Mouse (Mus musculus): Measurements from ENCODE around the gene Dscaml1. TPM values are rescaled to one million over a fixed set of nuclear protein-coding genes. Genes with fewer than 3 reads are reported as not detected.

Gene Dscaml1
- polyA plus RNA-seq, 1 experiment = 0.62 TPM

DNA sequence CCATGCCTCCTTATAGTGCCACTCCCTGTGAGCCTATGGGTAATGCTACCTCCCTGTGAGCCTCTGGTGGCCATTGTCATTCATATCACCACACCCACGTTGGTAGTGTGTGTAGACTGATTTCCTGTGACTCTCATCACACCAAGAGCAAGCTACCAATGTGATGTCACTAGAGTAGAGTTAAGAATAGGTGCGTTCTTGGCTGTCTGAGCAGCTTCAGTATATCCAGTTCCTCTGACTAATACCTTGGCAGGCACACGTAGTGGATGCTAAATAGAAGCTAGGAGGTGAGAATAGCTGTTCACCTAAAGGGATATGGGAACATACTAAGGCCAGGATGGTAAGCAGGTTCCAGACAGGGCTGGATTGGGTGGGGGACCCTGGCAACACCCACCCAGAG, 143.3 kb downstream of the Dscaml1 start:
- Histone ChIP-seq H3K36me3 (ENCODE audit: control insufficient read depth, insufficient read depth, low read length) (no peaks in the 10 kb centered on the region), H3K4me1 (ENCODE audit: control insufficient read depth, insufficient read depth, insufficient read length, low read length) (no peaks in the 10 kb centered on the region), H3K27ac (ENCODE audit: insufficient read depth, low read depth, low read length) (no peak overlapping the region), H3K4me3 (ENCODE audit: low read depth, low read length) (no peak overlapping the region), H3K27me3 (ENCODE audit: control insufficient read depth, insufficient read depth, low read length) (no peaks in the 10 kb centered on the region)
- no peak for TF ChIP-seq CTCF (IDR thresholded peaks at IDR 0.05; ENCODE audit: extremely low read depth, insufficient read length, insufficient replicate concordance, low read depth, low read length)
- WGBS = 63% methylated on average over 3 of the region's 3 CpGs

DNA sequence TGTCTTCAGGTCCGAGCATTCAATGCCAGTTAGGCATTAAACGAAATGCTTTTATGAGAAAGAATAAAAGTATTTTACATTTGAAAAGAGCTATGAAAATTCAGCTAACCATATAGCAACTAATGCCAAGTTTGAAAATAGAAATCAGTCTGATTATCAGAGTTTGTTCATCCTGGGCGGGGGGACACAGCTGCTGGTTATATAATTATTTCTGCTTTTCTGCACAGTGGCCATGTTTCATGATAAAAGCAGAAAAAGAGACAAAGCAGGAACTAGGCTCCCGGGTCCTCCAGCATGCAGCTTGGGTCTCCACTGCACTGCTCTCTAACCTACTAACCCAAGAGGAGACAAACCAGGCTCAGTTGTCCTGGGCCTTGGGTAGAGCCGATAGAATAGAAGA, 143.9 kb downstream of the Dscaml1 start:
- TF ChIP-seq POLR2A (IDR thresholded peaks at IDR 0.05; ENCODE audit: low read depth, low read length) (no peak), CTCF (IDR thresholded peaks at IDR 0.05; ENCODE audit: extremely low read depth, insufficient read length, insufficient replicate concordance, low read depth, low read length) (no peak)
- Histone ChIP-seq H3K27ac (ENCODE audit: insufficient read depth, low read depth, low read length) (no peak overlapping the region), H3K27me3 (ENCODE audit: control insufficient read depth, insufficient read depth, low read length) (no peaks in the 10 kb centered on the region), H3K36me3 (ENCODE audit: control insufficient read depth, insufficient read depth, low read length) (no peaks in the 10 kb centered on the region), H3K4me1 (ENCODE audit: control insufficient read depth, insufficient read depth, insufficient read length, low read length) (no peaks in the 10 kb centered on the region), H3K4me3 (ENCODE audit: low read depth, low read length) (no peak overlapping the region)
- WGBS = 84% methylated on average over 5 of the region's 5 CpGs

- no peak overlapping the region for H3K4me3 ChIP-seq (ENCODE audit: low read depth, low read length)
- H3K36me3 ChIP-seq (ENCODE audit: control insufficient read depth, insufficient read depth, low read length) = no peaks in the 10 kb centered on the region
- H3K4me1 ChIP-seq (ENCODE audit: control insufficient read depth, insufficient read depth, insufficient read length, low read length) = no peaks in the 10 kb centered on the region
- no peaks in the 10 kb centered on the region for H3K27me3 ChIP-seq (ENCODE audit: control insufficient read depth, insufficient read depth, low read length)
- 32% methylated on average over 9 of the region's 9 CpGs for WGBS
- no peak overlapping the region for H3K27ac ChIP-seq (ENCODE audit: insufficient read depth, low read depth, low read length)
- TF ChIP-seq POLR2A (IDR thresholded peaks at IDR 0.05; ENCODE audit: low read depth, low read length) (no peak), CTCF (IDR thresholded peaks at IDR 0.05; ENCODE audit: extremely low read depth, insufficient read length, insufficient replicate concordance, low read depth, low read length) (no peak)
Measured at GRCm38 (mm10) chr9:45572787-45573492, 146.5 kb downstream of the Dscaml1 start.

- no peak overlapping the region for H3K27ac ChIP-seq (ENCODE audit: insufficient read depth, low read depth, low read length)
- H3K4me3 ChIP-seq (ENCODE audit: low read depth, low read length) = no peak overlapping the region
Measured at GRCm38 (mm10) chr9:45573493-45573815, 147.0 kb downstream of the Dscaml1 start.

DNA sequence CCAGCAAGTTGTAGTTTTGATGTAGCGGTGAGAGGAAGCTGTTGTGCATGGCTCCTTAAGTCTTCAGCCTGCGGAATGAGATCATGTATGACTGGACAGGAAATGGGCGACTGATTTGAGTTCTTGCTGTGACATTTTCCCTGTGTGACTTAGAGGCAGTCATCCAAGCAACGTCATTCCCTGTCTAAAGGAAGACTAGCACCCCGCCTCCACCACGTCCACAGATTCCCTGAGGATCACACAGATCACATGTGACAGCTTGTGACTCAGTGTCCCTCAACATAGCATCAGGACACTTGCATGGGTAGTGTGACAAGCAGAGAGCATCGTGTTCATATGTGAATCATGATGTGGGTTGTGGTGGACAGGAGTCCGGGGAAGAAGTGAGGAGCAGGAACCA, 147.6 kb downstream of the Dscaml1 start:
- Histone ChIP-seq H3K27me3 (ENCODE audit: control insufficient read depth, insufficient read depth, low read length) (no peaks in the 10 kb centered on the region), H3K36me3 (ENCODE audit: control insufficient read depth, insufficient read depth, low read length) (no peaks in the 10 kb centered on the region), H3K27ac (ENCODE audit: insufficient read depth, low read depth, low read length) (no peak overlapping the region), H3K4me1 (ENCODE audit: control insufficient read depth, insufficient read depth, insufficient read length, low read length) (no peaks in the 10 kb centered on the region), H3K4me3 (ENCODE audit: low read depth, low read length) (no peak overlapping the region)
- TF ChIP-seq CTCF (IDR thresholded peaks at IDR 0.05; ENCODE audit: extremely low read depth, insufficient read length, insufficient replicate concordance, low read depth, low read length) (no peak), POLR2A (IDR thresholded peaks at IDR 0.05; ENCODE audit: low read depth, low read length) (no peak)
- 82% methylated on average over 8 of the region's 8 CpGs for WGBS

More at GRCm38 (mm10) chr9:45573493-45573815, 147.0 kb downstream of the Dscaml1 start:
- no peak for TF ChIP-seq CTCF (IDR thresholded peaks at IDR 0.05; ENCODE audit: extremely low read depth, insufficient read length, insufficient replicate concordance, low read depth, low read length)
- no peak for TF ChIP-seq POLR2A (IDR thresholded peaks at IDR 0.05; ENCODE audit: low read depth, low read length)
- H3K36me3 ChIP-seq (ENCODE audit: control insufficient read depth, insufficient read depth, low read length) = no peaks in the 10 kb centered on the region
- no peaks in the 10 kb centered on the region for H3K27me3 ChIP-seq (ENCODE audit: control insufficient read depth, insufficient read depth, low read length)
- no peaks in the 10 kb centered on the region for H3K4me1 ChIP-seq (ENCODE audit: control insufficient read depth, insufficient read depth, insufficient read length, low read length)

- no peak for TF ChIP-seq CTCF (IDR thresholded peaks at IDR 0.05; ENCODE audit: extremely low read depth, insufficient read length, insufficient replicate concordance, low read depth, low read length)
- TF ChIP-seq POLR2A (IDR thresholded peaks at IDR 0.05; ENCODE audit: low read depth, low read length) = no peak
- no peaks in the 10 kb centered on the region for H3K4me1 ChIP-seq (ENCODE audit: control insufficient read depth, insufficient read depth, insufficient read length, low read length)
- no peaks in the 10 kb centered on the region for H3K36me3 ChIP-seq (ENCODE audit: control insufficient read depth, insufficient read depth, low read length)
- 55% methylated on average over 16 of the region's 16 CpGs for WGBS
- H3K4me3 ChIP-seq (ENCODE audit: low read depth, low read length) = no peak overlapping the region
- no peaks in the 10 kb centered on the region for H3K27me3 ChIP-seq (ENCODE audit: control insufficient read depth, insufficient read depth, low read length)
- H3K27ac ChIP-seq (ENCODE audit: insufficient read depth, low read depth, low read length) = no peak overlapping the region
Measured at GRCm38 (mm10) chr9:45580069-45580795, 153.8 kb downstream of the Dscaml1 start.

- TF ChIP-seq POLR2A (IDR thresholded peaks at IDR 0.05; ENCODE audit: low read depth, low read length) (no peak), CTCF (IDR thresholded peaks at IDR 0.05; ENCODE audit: extremely low read depth, insufficient read length, insufficient replicate concordance, low read depth, low read length) (no peak)
- no peaks in the 10 kb centered on the region for H3K36me3 ChIP-seq (ENCODE audit: control insufficient read depth, insufficient read depth, low read length)
- H3K27ac ChIP-seq (ENCODE audit: insufficient read depth, low read depth, low read length) = no peak overlapping the region
- H3K27me3 ChIP-seq (ENCODE audit: control insufficient read depth, insufficient read depth, low read length) = no peaks in the 10 kb centered on the region
- WGBS = 44% methylated on average over 9 of the region's 9 CpGs
- H3K4me1 ChIP-seq (ENCODE audit: control insufficient read depth, insufficient read depth, insufficient read length, low read length) = no peaks in the 10 kb centered on the region
- H3K4me3 ChIP-seq (ENCODE audit: low read depth, low read length) = no peak overlapping the region
Measured at GRCm38 (mm10) chr9:45586475-45586874, 160.0 kb downstream of the Dscaml1 start.

All from small intestine, adult 2 months (tissue).